Mouse (Mus musculus): ENCODE data around the gene Fbxw11. TPM values are rescaled to one million over a fixed set of nuclear protein-coding genes. Genes with fewer than 3 reads are reported as not detected.

The Fbxw11 gene
- total RNA-seq, 1 experiment = 45.8 TPM

- no peak overlapping the region for H3K9ac ChIP-seq (ENCODE audit: insufficient read depth, low read depth, low read length, poor library complexity, severe bottlenecking)
- DNase-seq (ENCODE audit: low read depth, low spot score) = no peak
- TF ChIP-seq HCFC1 (IDR thresholded peaks at IDR 0.05; ENCODE audit: borderline replicate concordance, insufficient read depth, low read length) = no peak
- no peak for TF ChIP-seq ZNF384 (IDR thresholded peaks at IDR 0.05; ENCODE audit: low read depth, low read length)
- TF ChIP-seq ZC3H11A (IDR thresholded peaks at IDR 0.05; ENCODE audit: borderline replicate concordance, low read depth, low read length) = no peak
- TF ChIP-seq CHD2 (IDR thresholded peaks at IDR 0.05; ENCODE audit: low read depth, low read length) = no peak
- no peak for TF ChIP-seq MAFK (IDR thresholded peaks at IDR 0.05; ENCODE audit: insufficient read depth, low read depth, low read length)
- H3K4me3 ChIP-seq (ENCODE audit: insufficient read depth in 1 of 2, low read depth in 1 of 2, low read length in 2 of 2, poor library complexity in 1 of 2, severe bottlenecking in 1 of 2) = no peak overlapping the region
- in situ Hi-C loops (cut with MboI; ENCODE audit: low sequenced_read_pairs in 2 of 2, unreplicated experiment in 2 of 2) = no loop called here
- peaks cover 24% of the 10 kb centered on the region for H3K36me3 ChIP-seq (ENCODE audit: control insufficient read depth, insufficient read depth, low read length, poor library complexity, severe bottlenecking)
- no peaks in the 10 kb centered on the region for H3K9me3 ChIP-seq (ENCODE audit: control insufficient read depth, insufficient read depth, low read depth, low read length)
- no peak overlapping the region for H3K27ac ChIP-seq (ENCODE audit: insufficient read depth, low read depth, low read length, poor library complexity, severe bottlenecking)
- H3K4me1 ChIP-seq (ENCODE audit: control insufficient read depth in 2 of 2, insufficient read depth in 2 of 2, low read length in 2 of 2, poor library complexity in 1 of 2) = no peaks in the 10 kb centered on the region
Observed at GRCm38 (mm10) chr11:32746475-32746874, 104.0 kb downstream of the Fbxw11 start.

- H3K9me3 ChIP-seq (ENCODE audit: control insufficient read depth, insufficient read depth, low read depth, low read length) = no peaks in the 10 kb centered on the region
- H3K4me3 ChIP-seq (ENCODE audit: insufficient read depth in 1 of 2, low read depth in 1 of 2, low read length in 2 of 2, poor library complexity in 1 of 2, severe bottlenecking in 1 of 2) = no peak overlapping the region
- H3K36me3 ChIP-seq (ENCODE audit: control insufficient read depth, insufficient read depth, low read length, poor library complexity, severe bottlenecking) = peaks cover 15% of the 10 kb centered on the region; the same call in 1 of the 2 replicates
- in situ Hi-C loops (cut with MboI; ENCODE audit: low sequenced_read_pairs in 2 of 2, unreplicated experiment in 2 of 2) = no loop called here
- DNase-seq (ENCODE audit: low read depth, low spot score) = no peak
- no peaks in the 10 kb centered on the region for H3K4me1 ChIP-seq (ENCODE audit: control insufficient read depth in 2 of 2, insufficient read depth in 2 of 2, low read length in 2 of 2, poor library complexity in 1 of 2)
- H3K9ac ChIP-seq (ENCODE audit: insufficient read depth, low read depth, low read length, poor library complexity, severe bottlenecking) = no peak overlapping the region
- no peak overlapping the region for H3K27ac ChIP-seq (ENCODE audit: insufficient read depth, low read depth, low read length, poor library complexity, severe bottlenecking)
- TF ChIP-seq ZC3H11A (IDR thresholded peaks at IDR 0.05; ENCODE audit: borderline replicate concordance, low read depth, low read length) = no peak
- TF ChIP-seq HCFC1 (IDR thresholded peaks at IDR 0.05; ENCODE audit: borderline replicate concordance, insufficient read depth, low read length) = no peak
Observed at GRCm38 (mm10) chr11:32748800-32749199, 106.3 kb downstream of the Fbxw11 start.

GRCm38 (mm10) chr11:32751863-32752594 is 109.5 kb downstream of the Fbxw11 start:
- Histone ChIP-seq H3K27ac (ENCODE audit: insufficient read depth, low read depth, low read length, poor library complexity, severe bottlenecking) (no peak overlapping the region), H3K4me1 (ENCODE audit: control insufficient read depth in 2 of 2, insufficient read depth in 2 of 2, low read length in 2 of 2, poor library complexity in 1 of 2) (no peaks in the 10 kb centered on the region), H3K9ac (ENCODE audit: insufficient read depth, low read depth, low read length, poor library complexity, severe bottlenecking) (no peak overlapping the region), H3K9me3 (ENCODE audit: control insufficient read depth, insufficient read depth, low read depth, low read length) (no peaks in the 10 kb centered on the region), H3K4me3 (ENCODE audit: insufficient read depth in 1 of 2, low read depth in 1 of 2, low read length in 2 of 2, poor library complexity in 1 of 2, severe bottlenecking in 1 of 2) (no peak overlapping the region), H3K36me3 (ENCODE audit: control insufficient read depth, insufficient read depth, low read length, poor library complexity, severe bottlenecking) (no peaks in the 10 kb centered on the region)
- TF ChIP-seq ZC3H11A (IDR thresholded peaks at IDR 0.05; ENCODE audit: borderline replicate concordance, low read depth, low read length) (no peak), ZNF384 (IDR thresholded peaks at IDR 0.05; ENCODE audit: low read depth, low read length) (no peak), CHD2 (IDR thresholded peaks at IDR 0.05; ENCODE audit: low read depth, low read length) (no peak), MAFK (IDR thresholded peaks at IDR 0.05; ENCODE audit: insufficient read depth, low read depth, low read length) (no peak), HCFC1 (IDR thresholded peaks at IDR 0.05; ENCODE audit: borderline replicate concordance, insufficient read depth, low read length) (no peak)
- in situ Hi-C loops (cut with MboI; ENCODE audit: low sequenced_read_pairs in 2 of 2, unreplicated experiment in 2 of 2) = no loop called here
- no peak for DNase-seq (ENCODE audit: low read depth, low spot score)

GRCm38 (mm10) chr11:32752595-32752885 is 110.0 kb downstream of the Fbxw11 start:
- in situ Hi-C loops (cut with MboI; ENCODE audit: low sequenced_read_pairs in 2 of 2, unreplicated experiment in 2 of 2) = no loop called here
- H3K9me3 ChIP-seq (ENCODE audit: control insufficient read depth, insufficient read depth, low read depth, low read length) = no peaks in the 10 kb centered on the region
- TF ChIP-seq ZC3H11A (IDR thresholded peaks at IDR 0.05; ENCODE audit: borderline replicate concordance, low read depth, low read length) (no peak), CHD2 (IDR thresholded peaks at IDR 0.05; ENCODE audit: low read depth, low read length) (no peak), ZNF384 (IDR thresholded peaks at IDR 0.05; ENCODE audit: low read depth, low read length) (no peak), MAFK (IDR thresholded peaks at IDR 0.05; ENCODE audit: insufficient read depth, low read depth, low read length) (no peak), HCFC1 (IDR thresholded peaks at IDR 0.05; ENCODE audit: borderline replicate concordance, insufficient read depth, low read length) (no peak)
- DNase-seq (ENCODE audit: low read depth, low spot score) = no peak
- no peak overlapping the region for H3K4me3 ChIP-seq (ENCODE audit: insufficient read depth in 1 of 2, low read depth in 1 of 2, low read length in 2 of 2, poor library complexity in 1 of 2, severe bottlenecking in 1 of 2)
- no peak overlapping the region for H3K9ac ChIP-seq (ENCODE audit: insufficient read depth, low read depth, low read length, poor library complexity, severe bottlenecking)
- no peaks in the 10 kb centered on the region for H3K4me1 ChIP-seq (ENCODE audit: control insufficient read depth in 2 of 2, insufficient read depth in 2 of 2, low read length in 2 of 2, poor library complexity in 1 of 2)
- H3K36me3 ChIP-seq (ENCODE audit: control insufficient read depth, insufficient read depth, low read length, poor library complexity, severe bottlenecking) = no peaks in the 10 kb centered on the region
- no peak overlapping the region for H3K27ac ChIP-seq (ENCODE audit: insufficient read depth, low read depth, low read length, poor library complexity, severe bottlenecking)

- Histone ChIP-seq H3K36me3 (ENCODE audit: control insufficient read depth, insufficient read depth, low read length, poor library complexity, severe bottlenecking) (no peaks in the 10 kb centered on the region), H3K9me3 (ENCODE audit: control insufficient read depth, insufficient read depth, low read depth, low read length) (no peaks in the 10 kb centered on the region)
- in situ Hi-C loops (cut with MboI; ENCODE audit: low sequenced_read_pairs in 2 of 2, unreplicated experiment in 2 of 2) = no loop called here
Observed at GRCm38 (mm10) chr11:32753358-32753757, 110.8 kb downstream of the Fbxw11 start.

More at GRCm38 (mm10) chr11:32753358-32753757, 110.8 kb downstream of the Fbxw11 start:
- Histone ChIP-seq H3K27ac (ENCODE audit: insufficient read depth, low read depth, low read length, poor library complexity, severe bottlenecking) (no peak overlapping the region), H3K4me1 (ENCODE audit: control insufficient read depth in 2 of 2, insufficient read depth in 2 of 2, low read length in 2 of 2, poor library complexity in 1 of 2) (no peaks in the 10 kb centered on the region), H3K9ac (ENCODE audit: insufficient read depth, low read depth, low read length, poor library complexity, severe bottlenecking) (no peak overlapping the region), H3K4me3 (ENCODE audit: insufficient read depth in 1 of 2, low read depth in 1 of 2, low read length in 2 of 2, poor library complexity in 1 of 2, severe bottlenecking in 1 of 2) (no peak overlapping the region)
- TF ChIP-seq CHD2 (IDR thresholded peaks at IDR 0.05; ENCODE audit: low read depth, low read length) = no peak
- TF ChIP-seq MAFK (IDR thresholded peaks at IDR 0.05; ENCODE audit: insufficient read depth, low read depth, low read length) = no peak
- TF ChIP-seq HCFC1 (IDR thresholded peaks at IDR 0.05; ENCODE audit: borderline replicate concordance, insufficient read depth, low read length) = no peak
- TF ChIP-seq ZNF384 (IDR thresholded peaks at IDR 0.05; ENCODE audit: low read depth, low read length) = no peak
- no peak for TF ChIP-seq ZC3H11A (IDR thresholded peaks at IDR 0.05; ENCODE audit: borderline replicate concordance, low read depth, low read length)
- DNase-seq (ENCODE audit: low read depth, low spot score) = no peak
